Mouse (Mus musculus) E14TG2a.4 (cell line): ENCODE data around the gene Hmcn2.
A peak's percentile ranks its signal among the peaks of the same experiment; 100 is the strongest.

Source experiments
- H3K27me3 ChIP-seq: 2 replicates; pipeline ENCODE4 v1.6.1; 2014; ENCODE audit warnings: low read length, control low read depth; ENCODE audit not compliant: insufficient read depth
- H3K36me3 ChIP-seq: 2 replicates; pipeline ENCODE4 v1.6.1; 2014; ENCODE audit warnings: low read length, control low read depth; ENCODE audit not compliant: insufficient read depth
- H3K4me1 ChIP-seq: replicated peaks from 2 replicates; pipeline ENCODE4 v1.6.1; 2014; ENCODE audit warnings: low read depth, low read length, control low read depth
- H3K4me3 ChIP-seq: replicated peaks from 2 replicates; pipeline ENCODE4 v1.5.1; 2014; ENCODE audit warnings: mild to moderate bottlenecking, low read length
- H3K9me3 ChIP-seq: 2 replicates; pipeline ENCODE4 v1.6.1; 2014; ENCODE audit warnings: low read length, control low read depth
- CTCF ChIP-seq: conservative IDR thresholded peaks from 2 replicates; pipeline ENCODE4 v1.5.1; 2014; ENCODE audit warnings: low read length
- NANOG ChIP-seq: IDR thresholded peaks from 2 replicates; pipeline ENCODE4 v1.6.1; 2014; ENCODE audit warnings: borderline replicate concordance, low read length, mixed read lengths
- POU5F1 ChIP-seq: IDR thresholded peaks from 2 replicates; pipeline ENCODE4 v1.6.1; 2014; ENCODE audit warnings: low read length, borderline replicate concordance

Gene Hmcn2

GRCm38 (mm10) chr2:31437480-31438245, 123.4 kb downstream of the Hmcn2 start:
- no peak overlapping the region for H3K4me3 ChIP-seq
- no peaks in the 10 kb centered on the region for H3K36me3 ChIP-seq
- H3K4me1 ChIP-seq = peaks cover 15% of the 10 kb centered on the region
- H3K27me3 ChIP-seq = no peaks in the 10 kb centered on the region
- H3K9me3 ChIP-seq = no peaks in the 10 kb centered on the region
- no peak for TF ChIP-seq POU5F1
- no peak for TF ChIP-seq NANOG
- TF ChIP-seq CTCF = no peak

DNA sequence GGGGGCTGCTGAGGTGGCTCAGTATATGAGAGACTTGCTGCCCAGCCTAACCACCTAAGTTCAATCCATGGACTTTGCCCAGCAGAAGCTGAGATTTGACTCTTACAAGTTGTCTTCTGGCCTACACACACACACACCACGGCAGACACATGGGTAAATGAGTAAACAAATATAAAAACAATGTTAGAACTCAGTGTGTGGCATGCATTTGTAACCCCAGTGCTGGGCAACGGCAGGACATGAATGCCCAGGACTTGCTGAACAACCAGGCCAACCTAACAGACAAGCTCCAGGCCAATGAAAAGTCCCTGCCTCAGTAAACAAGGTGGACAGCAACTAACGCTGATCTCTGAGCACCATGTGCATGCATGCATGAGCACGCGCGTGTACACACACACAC, 125.4 kb downstream of the Hmcn2 start:
- H3K4me3 ChIP-seq = no peak overlapping the region
- H3K27me3 ChIP-seq = no peaks in the 10 kb centered on the region; the same call in 1 of the 2 replicates
- H3K36me3 ChIP-seq = no peaks in the 10 kb centered on the region
- peaks cover 18% of the 10 kb centered on the region for H3K4me1 ChIP-seq
- no peak for TF ChIP-seq CTCF
- no peak for TF ChIP-seq POU5F1
- TF ChIP-seq NANOG = no peak
- no peaks in the 10 kb centered on the region for H3K9me3 ChIP-seq

DNA sequence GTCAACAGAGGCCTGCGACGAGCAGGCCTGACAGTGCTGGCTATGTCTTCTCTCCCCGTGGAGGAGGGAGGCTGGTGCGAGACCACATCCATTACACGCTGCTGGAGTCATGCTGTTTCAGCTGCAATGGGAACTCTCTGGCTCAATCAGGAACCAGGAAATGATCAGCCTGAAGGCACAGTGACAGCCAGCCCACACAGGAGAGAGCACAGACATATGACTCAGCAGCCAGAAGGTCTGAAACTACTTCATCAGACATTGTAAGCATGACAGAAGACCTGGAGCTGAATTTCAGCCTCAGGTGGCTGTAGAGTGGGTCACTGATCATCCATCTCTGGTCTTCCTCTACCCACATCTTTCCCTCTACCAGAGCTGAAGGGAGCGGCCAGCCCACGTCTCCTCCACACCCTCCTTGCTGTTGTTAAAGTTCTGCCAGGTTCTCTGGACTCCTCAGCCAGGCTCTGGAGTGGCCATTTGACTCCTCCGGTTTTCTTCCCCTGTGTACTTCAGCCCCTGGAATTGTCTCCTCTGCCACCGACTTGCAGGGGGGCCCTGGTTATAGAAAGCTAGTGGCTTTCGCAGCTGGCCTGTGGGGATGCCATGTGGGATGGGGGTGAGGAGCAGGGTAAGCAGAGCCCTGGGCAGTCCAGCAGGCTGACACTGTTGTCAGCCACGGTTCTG, 128.4 kb downstream of the Hmcn2 start:
- Histone ChIP-seq H3K9me3 (no peaks in the 10 kb centered on the region), H3K36me3 (no peaks in the 10 kb centered on the region), H3K27me3 (no peaks in the 10 kb centered on the region; the same call in 1 of the 2 replicates), H3K4me1 (peaks cover 27% of the 10 kb centered on the region), H3K4me3 (no peak overlapping the region)
- TF ChIP-seq NANOG (no peak), CTCF (no peak), POU5F1 (no peak)

GRCm38 (mm10) chr2:31446036-31446435, 131.8 kb downstream of the Hmcn2 start:
- H3K36me3 ChIP-seq = no peaks in the 10 kb centered on the region
- peaks cover 27% of the 10 kb centered on the region for H3K4me1 ChIP-seq
- TF ChIP-seq POU5F1 (no peak), NANOG (no peak), CTCF (no peak)
- H3K27me3 ChIP-seq = no peaks in the 10 kb centered on the region; the same call in 1 of the 2 replicates
- H3K4me3 ChIP-seq = no peak overlapping the region
- no peaks in the 10 kb centered on the region for H3K9me3 ChIP-seq

GRCm38 (mm10) chr2:31446456-31446855, 132.2 kb downstream of the Hmcn2 start:
- H3K4me3 ChIP-seq = no peak overlapping the region
- TF ChIP-seq CTCF (no peak), NANOG (peak; percentile 23; the same call in 1 of the 2 replicates), POU5F1 (no peak)
- H3K4me1 ChIP-seq = peaks cover 29% of the 10 kb centered on the region
- no peaks in the 10 kb centered on the region for H3K36me3 ChIP-seq
- no peaks in the 10 kb centered on the region for H3K9me3 ChIP-seq
- no peaks in the 10 kb centered on the region; the same call in 1 of the 2 replicates for H3K27me3 ChIP-seq

GRCm38 (mm10) chr2:31447536-31447935, 133.3 kb downstream of the Hmcn2 start:
- Histone ChIP-seq H3K9me3 (no peaks in the 10 kb centered on the region), H3K4me1 (peaks cover 36% of the 10 kb centered on the region), H3K4me3 (no peak overlapping the region), H3K36me3 (no peaks in the 10 kb centered on the region), H3K27me3 (peaks cover 2% of the 10 kb centered on the region)
- no peak for TF ChIP-seq NANOG
- TF ChIP-seq CTCF = no peak
- no peak for TF ChIP-seq POU5F1

DNA sequence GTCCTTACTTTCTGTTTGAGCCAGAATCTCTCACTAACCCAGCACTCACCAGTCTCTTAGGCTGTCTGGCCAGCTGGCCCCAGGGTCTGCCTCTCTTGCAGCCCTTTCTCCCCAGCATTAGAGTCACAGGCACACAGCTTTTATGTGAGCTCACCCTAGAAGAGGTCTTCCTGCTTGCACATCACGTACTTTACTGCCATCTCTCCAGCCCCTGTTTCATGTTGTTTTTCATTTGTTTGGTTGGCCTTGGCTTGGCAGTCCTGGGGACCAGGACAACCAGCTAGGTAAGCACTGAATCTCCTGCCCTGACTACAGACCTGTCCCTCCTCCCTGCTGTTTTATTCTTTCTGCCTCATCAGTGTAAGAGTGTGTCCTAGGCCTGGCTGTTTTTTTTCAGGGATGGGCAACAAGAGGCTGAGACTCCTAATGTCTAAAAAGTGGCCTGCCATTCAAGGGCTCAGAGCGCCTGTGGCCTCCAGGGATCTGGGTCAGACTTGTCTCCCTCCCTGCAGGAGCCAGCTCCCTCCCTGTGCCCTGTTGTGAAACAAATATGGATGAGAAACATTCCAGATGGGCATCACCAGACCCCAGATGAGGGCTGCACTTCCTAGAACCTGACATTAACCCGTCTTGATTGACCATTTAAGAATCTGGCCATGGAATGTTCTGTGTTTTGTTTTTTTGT, 134.7 kb downstream of the Hmcn2 start:
- Histone ChIP-seq H3K4me1 (peaks cover 45% of the 10 kb centered on the region), H3K36me3 (no peaks in the 10 kb centered on the region), H3K4me3 (no peak overlapping the region), H3K27me3 (peaks cover 8% of the 10 kb centered on the region), H3K9me3 (no peaks in the 10 kb centered on the region)
- TF ChIP-seq POU5F1 (no peak), CTCF (no peak), NANOG (no peak)

DNA sequence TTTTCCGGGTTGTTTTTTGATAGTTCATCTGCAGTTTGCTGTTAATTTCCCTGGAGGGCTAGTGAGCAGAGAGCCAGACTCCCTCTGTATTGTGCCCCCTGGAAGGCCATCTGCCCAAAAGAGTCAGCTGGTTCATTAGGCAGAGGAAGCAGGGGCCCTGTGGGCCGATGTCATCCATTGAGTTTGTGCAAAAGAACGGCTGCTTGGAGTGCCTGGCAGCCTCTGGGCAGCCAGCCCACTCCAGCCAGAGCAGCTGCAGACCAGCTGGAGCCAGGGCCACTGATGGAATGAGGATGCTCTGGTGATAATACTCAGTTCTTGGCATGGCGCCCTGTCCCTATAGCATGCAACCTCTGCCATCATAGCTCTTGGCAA, 135.2 kb downstream of the Hmcn2 start:
- Histone ChIP-seq H3K4me1 (peaks cover 49% of the 10 kb centered on the region), H3K4me3 (no peak overlapping the region), H3K9me3 (no peaks in the 10 kb centered on the region), H3K36me3 (no peaks in the 10 kb centered on the region), H3K27me3 (peaks cover 8% of the 10 kb centered on the region)
- TF ChIP-seq CTCF (no peak), POU5F1 (no peak), NANOG (no peak)
